Mouse (Mus musculus): ENCODE results near the gene Dph6. TPM values are rescaled to one million over a fixed set of nuclear protein-coding genes. Genes with fewer than 3 reads are reported as not detected.

The Dph6 gene
- polyA plus RNA-seq, 1 experiment from 2014 or later, result 32.8 TPM

GRCm38 (mm10) chr2:114599793-114600192 is 55.0 kb downstream of the Dph6 start:
- no peak overlapping the region for H3K4me2 ChIP-seq (replicated peaks; ENCODE audit: low read depth, low read length)
- no peak overlapping the region for H3K27ac ChIP-seq (ENCODE audit: low read length)
- H3K9ac ChIP-seq (replicated peaks; ENCODE audit: low read depth, low read length), result no peak overlapping the region
- no peaks in the 10 kb centered on the region for H3K27me3 ChIP-seq (ENCODE audit: control insufficient read depth, insufficient read depth, low read length)
- H3K4me1 ChIP-seq (ENCODE audit: control insufficient read depth, insufficient read depth, low read length), result no peaks in the 10 kb centered on the region
- H3K4me3 ChIP-seq (ENCODE audit: low read depth, low read length), result no peak overlapping the region
- H3K36me3 ChIP-seq (ENCODE audit: control insufficient read depth, insufficient read depth, low read length), result no peaks in the 10 kb centered on the region
- 21% methylated on average over 2 of the region's 2 CpGs for WGBS
- ATAC-seq (ENCODE audit: insufficient number of reproducible peaks, insufficient read depth, low FRiP score, low read depth), result no peak
- no peaks in the 10 kb centered on the region for H3K9me3 ChIP-seq (ENCODE audit: control insufficient read depth, low read depth, low read length)

- no peak overlapping the region for H3K9ac ChIP-seq (replicated peaks; ENCODE audit: low read depth, low read length)
- no peak overlapping the region for H3K27ac ChIP-seq (ENCODE audit: low read length)
- no peaks in the 10 kb centered on the region for H3K36me3 ChIP-seq (ENCODE audit: control insufficient read depth, insufficient read depth, low read length)
- 82% methylated on average over 5 of the region's 5 CpGs for WGBS
- no peaks in the 10 kb centered on the region for H3K4me1 ChIP-seq (ENCODE audit: control insufficient read depth, insufficient read depth, low read length)
- no peaks in the 10 kb centered on the region for H3K9me3 ChIP-seq (ENCODE audit: control insufficient read depth, low read depth, low read length)
- no peak overlapping the region for H3K4me2 ChIP-seq (replicated peaks; ENCODE audit: low read depth, low read length)
- no peaks in the 10 kb centered on the region for H3K27me3 ChIP-seq (ENCODE audit: control insufficient read depth, insufficient read depth, low read length)
- no peak overlapping the region for H3K4me3 ChIP-seq (ENCODE audit: low read depth, low read length)
- ATAC-seq (ENCODE audit: insufficient number of reproducible peaks, insufficient read depth, low FRiP score, low read depth), result no peak
These were observed 61.4 kb downstream of the Dph6 start for GRCm38 (mm10) chr2:114593393-114593792.

- Histone ChIP-seq H3K27me3 (ENCODE audit: control insufficient read depth, insufficient read depth, low read length) (no peaks in the 10 kb centered on the region), H3K9me3 (ENCODE audit: control insufficient read depth, low read depth, low read length) (no peaks in the 10 kb centered on the region), H3K9ac (replicated peaks; ENCODE audit: low read depth, low read length) (no peak overlapping the region), H3K4me3 (ENCODE audit: low read depth, low read length) (no peak overlapping the region), H3K4me1 (ENCODE audit: control insufficient read depth, insufficient read depth, low read length) (no peaks in the 10 kb centered on the region), H3K36me3 (ENCODE audit: control insufficient read depth, insufficient read depth, low read length) (no peaks in the 10 kb centered on the region), H3K4me2 (replicated peaks; ENCODE audit: low read depth, low read length) (no peak overlapping the region), H3K27ac (ENCODE audit: low read length) (no peak overlapping the region)
- no peak for ATAC-seq (ENCODE audit: insufficient number of reproducible peaks, insufficient read depth, low FRiP score, low read depth)
- 57% methylated on average over 2 of the region's 2 CpGs for WGBS
These were observed 74.0 kb downstream of the Dph6 start for GRCm38 (mm10) chr2:114580714-114581113.

DNA sequence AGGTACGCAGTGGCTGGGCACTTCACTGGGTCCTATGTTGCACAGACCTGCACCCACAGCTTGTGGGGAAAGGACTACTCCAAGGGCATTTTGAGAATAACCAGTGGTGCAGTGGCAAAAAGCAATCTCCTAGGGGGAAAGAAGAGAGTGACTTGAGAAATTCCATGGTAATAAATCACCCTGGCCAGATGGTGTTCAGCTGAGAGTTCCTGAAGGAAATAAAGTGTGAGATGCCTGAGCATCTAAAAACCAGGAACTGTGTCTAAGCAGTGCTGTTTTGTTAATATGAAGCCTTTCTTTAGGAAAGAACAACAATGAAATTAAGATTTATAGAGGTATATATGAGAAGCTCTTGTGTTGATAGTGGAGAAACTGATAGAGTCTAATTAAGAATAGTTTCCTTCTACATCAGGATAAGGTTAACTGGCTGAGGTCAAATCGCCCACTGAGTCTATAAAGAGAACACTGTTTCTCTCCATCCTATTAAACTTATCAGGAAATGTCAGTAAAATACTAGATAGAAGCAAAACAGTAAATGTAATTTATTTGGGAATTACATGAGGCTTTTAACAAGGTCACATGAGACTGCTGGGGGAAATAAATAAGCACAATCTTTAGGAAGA is 111.7 kb downstream of the Dph6 start:
- WGBS, result 67% methylated on average over 2 of the region's 2 CpGs
- Histone ChIP-seq H3K27ac (ENCODE audit: low read length) (no peak overlapping the region), H3K27me3 (ENCODE audit: control insufficient read depth, insufficient read depth, low read length) (no peaks in the 10 kb centered on the region), H3K4me2 (replicated peaks; ENCODE audit: low read depth, low read length) (no peak overlapping the region), H3K9me3 (ENCODE audit: control insufficient read depth, low read depth, low read length) (no peaks in the 10 kb centered on the region), H3K36me3 (ENCODE audit: control insufficient read depth, insufficient read depth, low read length) (no peaks in the 10 kb centered on the region), H3K9ac (replicated peaks; ENCODE audit: low read depth, low read length) (no peak overlapping the region), H3K4me1 (ENCODE audit: control insufficient read depth, insufficient read depth, low read length) (no peaks in the 10 kb centered on the region), H3K4me3 (ENCODE audit: low read depth, low read length) (no peak overlapping the region)
- ATAC-seq (ENCODE audit: insufficient number of reproducible peaks, insufficient read depth, low FRiP score, low read depth), result no peak

DNA sequence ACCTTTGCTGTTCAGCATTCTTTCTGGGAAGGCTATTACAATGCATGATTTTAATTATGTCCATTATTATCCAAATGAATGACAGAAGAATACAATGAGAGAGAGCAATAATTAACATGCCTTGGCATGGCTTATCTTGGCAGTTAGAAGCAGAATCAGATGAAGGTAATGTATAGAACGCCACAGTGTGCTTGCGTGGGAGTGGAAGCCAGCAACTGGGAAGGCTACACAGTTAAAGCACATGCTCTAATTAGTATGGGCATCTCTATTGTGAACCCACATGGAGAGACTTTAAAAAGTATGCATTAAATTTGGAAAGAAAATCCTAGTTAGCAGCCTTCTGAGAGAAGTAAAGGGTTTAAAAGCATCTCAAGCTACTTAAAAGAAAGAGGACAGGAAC is 112.4 kb downstream of the Dph6 start:
- Histone ChIP-seq H3K9me3 (ENCODE audit: control insufficient read depth, low read depth, low read length) (no peaks in the 10 kb centered on the region), H3K36me3 (ENCODE audit: control insufficient read depth, insufficient read depth, low read length) (no peaks in the 10 kb centered on the region), H3K4me1 (ENCODE audit: control insufficient read depth, insufficient read depth, low read length) (no peaks in the 10 kb centered on the region), H3K4me2 (replicated peaks; ENCODE audit: low read depth, low read length) (no peak overlapping the region), H3K27ac (ENCODE audit: low read length) (no peak overlapping the region), H3K4me3 (ENCODE audit: low read depth, low read length) (no peak overlapping the region), H3K27me3 (ENCODE audit: control insufficient read depth, insufficient read depth, low read length) (no peaks in the 10 kb centered on the region), H3K9ac (replicated peaks; ENCODE audit: low read depth, low read length) (no peak overlapping the region)
- ATAC-seq (ENCODE audit: insufficient number of reproducible peaks, insufficient read depth, low FRiP score, low read depth), result no peak
- 83% methylated on average over 2 of the region's 2 CpGs for WGBS

DNA sequence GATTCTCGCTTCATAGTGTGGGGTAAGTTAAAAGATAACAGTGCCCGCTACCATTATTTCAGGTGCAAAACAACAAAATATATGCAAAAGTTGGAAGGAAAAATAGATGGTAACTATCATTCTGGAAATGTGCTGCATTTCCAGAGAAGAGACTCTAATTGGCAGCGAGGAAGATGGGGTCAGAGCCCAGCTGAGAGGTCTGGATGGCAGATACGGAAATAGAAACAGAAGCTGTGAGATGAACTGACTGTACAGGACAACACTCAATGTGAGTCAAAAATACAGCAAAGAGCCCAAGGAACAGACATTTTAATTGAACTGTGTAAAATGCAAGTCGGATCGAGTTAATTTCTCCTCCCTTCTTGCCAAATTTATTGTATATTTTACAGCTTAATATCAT is 114.3 kb downstream of the Dph6 start:
- Histone ChIP-seq H3K4me3 (ENCODE audit: low read depth, low read length) (no peak overlapping the region), H3K9me3 (ENCODE audit: control insufficient read depth, low read depth, low read length) (no peaks in the 10 kb centered on the region), H3K9ac (replicated peaks; ENCODE audit: low read depth, low read length) (no peak overlapping the region), H3K36me3 (ENCODE audit: control insufficient read depth, insufficient read depth, low read length) (no peaks in the 10 kb centered on the region), H3K4me2 (replicated peaks; ENCODE audit: low read depth, low read length) (no peak overlapping the region), H3K4me1 (ENCODE audit: control insufficient read depth, insufficient read depth, low read length) (no peaks in the 10 kb centered on the region), H3K27me3 (ENCODE audit: control insufficient read depth, insufficient read depth, low read length) (no peaks in the 10 kb centered on the region), H3K27ac (ENCODE audit: low read length) (no peak overlapping the region)
- no peak for ATAC-seq (ENCODE audit: insufficient number of reproducible peaks, insufficient read depth, low FRiP score, low read depth)
- 85% methylated on average over 6 of the region's 6 CpGs for WGBS

- WGBS, result 53% methylated on average over 1 of the region's 1 CpGs
- Histone ChIP-seq H3K4me3 (ENCODE audit: low read depth, low read length) (no peak overlapping the region), H3K9me3 (ENCODE audit: control insufficient read depth, low read depth, low read length) (no peaks in the 10 kb centered on the region), H3K4me2 (replicated peaks; ENCODE audit: low read depth, low read length) (no peak overlapping the region), H3K27me3 (ENCODE audit: control insufficient read depth, insufficient read depth, low read length) (no peaks in the 10 kb centered on the region), H3K4me1 (ENCODE audit: control insufficient read depth, insufficient read depth, low read length) (no peaks in the 10 kb centered on the region), H3K36me3 (ENCODE audit: control insufficient read depth, insufficient read depth, low read length) (no peaks in the 10 kb centered on the region), H3K27ac (ENCODE audit: low read length) (no peak overlapping the region), H3K9ac (replicated peaks; ENCODE audit: low read depth, low read length) (no peak overlapping the region)
- no peak for ATAC-seq (ENCODE audit: insufficient number of reproducible peaks, insufficient read depth, low FRiP score, low read depth)
These were observed 118.7 kb downstream of the Dph6 start for GRCm38 (mm10) chr2:114536032-114536431.

DNA sequence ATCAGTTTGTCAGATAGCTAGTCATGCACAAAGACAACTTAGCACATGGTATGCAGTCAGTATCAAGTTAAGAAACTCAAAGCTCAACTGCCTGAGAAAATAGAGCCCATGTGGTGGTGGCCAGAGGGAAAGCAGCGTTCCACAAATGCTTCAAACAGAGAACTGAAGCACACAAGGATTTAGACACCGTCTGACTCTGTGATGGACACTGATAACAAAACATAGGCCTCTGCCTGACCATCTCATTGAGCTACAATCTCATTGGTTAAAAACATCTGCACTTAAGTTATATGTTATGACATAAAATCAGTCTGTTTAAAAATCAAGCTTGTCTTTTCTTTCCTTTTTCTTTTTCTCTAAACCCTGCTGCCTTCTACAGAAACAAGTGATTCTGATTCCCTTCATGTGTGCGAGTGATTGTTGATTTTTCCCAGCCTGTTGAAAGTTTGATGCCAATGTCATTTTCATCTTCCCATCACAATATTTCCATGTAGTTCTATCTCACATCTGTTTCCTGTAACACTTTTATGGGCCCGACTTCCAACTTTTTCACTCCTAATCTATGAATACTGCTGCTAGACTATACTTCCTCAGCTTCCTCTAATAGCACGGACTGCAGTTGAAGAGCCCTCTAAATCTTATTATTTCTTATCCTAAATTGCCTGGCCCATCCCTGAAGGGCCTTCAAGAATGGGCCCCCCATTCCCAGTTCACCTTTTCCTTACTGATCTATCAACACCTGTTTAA is 123.6 kb downstream of the Dph6 start:
- Histone ChIP-seq H3K4me2 (replicated peaks; ENCODE audit: low read depth, low read length) (no peak overlapping the region), H3K9ac (replicated peaks; ENCODE audit: low read depth, low read length) (no peak overlapping the region)
- ATAC-seq (ENCODE audit: insufficient number of reproducible peaks, insufficient read depth, low FRiP score, low read depth), result no peak

More for the DNA sequence above, 123.6 kb downstream of the Dph6 start:
- WGBS, result 70% methylated on average over 5 of the region's 5 CpGs
- Histone ChIP-seq H3K4me1 (ENCODE audit: control insufficient read depth, insufficient read depth, low read length) (no peaks in the 10 kb centered on the region), H3K4me3 (ENCODE audit: low read depth, low read length) (no peak overlapping the region), H3K9me3 (ENCODE audit: control insufficient read depth, low read depth, low read length) (no peaks in the 10 kb centered on the region), H3K27me3 (ENCODE audit: control insufficient read depth, insufficient read depth, low read length) (no peaks in the 10 kb centered on the region), H3K27ac (ENCODE audit: low read length) (no peak overlapping the region), H3K36me3 (ENCODE audit: control insufficient read depth, insufficient read depth, low read length) (no peaks in the 10 kb centered on the region)

Measured in stomach, embryonic 14.5 days (tissue).